Mouse (Mus musculus) midbrain, embryonic 15.5 days (tissue): ENCODE measurements around the gene Tigar. TPM values are rescaled to one million over a fixed set of nuclear protein-coding genes. Genes with fewer than 3 reads are reported as not detected.
A peak's percentile ranks its signal among the peaks of the same experiment; 100 is the strongest.

Experiments used
- ATAC-seq: fragments of 200-750 bp; cut with Nextera tagmentation; replicated peaks from 2 replicates; pipeline ENCODE4 v1.8.0; 2017; ENCODE audit warnings: moderate TSS enrichment
- H3K27ac ChIP-seq: fragments of 300-500 bp; sonication (generic); 2 replicates; pipeline ENCODE4 v1.5.1; 2015; ENCODE audit warnings: mild to moderate bottlenecking, inconsistent platforms
- H3K27me3 ChIP-seq: fragments of 300-500 bp; sonication (generic); replicated peaks from 2 replicates; pipeline ENCODE4 v1.6.1; 2015; ENCODE audit warnings: inconsistent platforms
- H3K36me3 ChIP-seq: fragments of 300-500 bp; sonication (generic); replicated peaks from 2 replicates; pipeline ENCODE4 v1.6.1; 2015; ENCODE audit warnings: inconsistent platforms
- H3K4me1 ChIP-seq: fragments of 300-500 bp; sonication (generic); 2 replicates; pipeline ENCODE4 v1.6.1; 2015; ENCODE audit warnings: inconsistent platforms
- H3K4me2 ChIP-seq: fragments of 300-500 bp; sonication (generic); 2 replicates; pipeline ENCODE4 v1.6.1; 2015; ENCODE audit warnings: inconsistent platforms, mild to moderate bottlenecking, moderate library complexity
- H3K4me3 ChIP-seq: fragments of 300-500 bp; sonication (generic); 2 replicates; pipeline ENCODE4 v1.5.1; 2015; ENCODE audit warnings: mild to moderate bottlenecking, inconsistent platforms
- H3K9ac ChIP-seq: fragments of 300-500 bp; sonication (generic); 2 replicates; pipeline ENCODE4 v1.6.1; 2015; ENCODE audit warnings: mild to moderate bottlenecking, inconsistent platforms
- H3K9me3 ChIP-seq: fragments of 300-500 bp; sonication (generic); 2 replicates; pipeline ENCODE4 v1.6.1; 2016; ENCODE audit warnings: inconsistent platforms
- WGBS: fragments of 180-500 bp; shearing (Covaris S2); methylation state at CpG from one replicate; pipeline ENCODE4 v1.1.7; 2015; ENCODE audit warnings: mixed read lengths; 5-methylcytosine and 5-hydroxymethylcytosine counted together
- polyA plus RNA-seq: library from polyadenylated mRNA; unstranded; fragments of >200 nt; fragmentation: Nextera tagmentation; extraction: Ambion mirVana; gene quantifications from 2 replicates; pipeline ENCODE4 v1.2.1, GENCODE M21; 2015

Gene Tigar
- polyA plus RNA-seq, result 6.5 and 7.1 TPM in 2 replicates

- peak; percentile 100 for ATAC-seq
- H3K27ac ChIP-seq, result peak within 1 kb of the TSS; percentile 53
These were observed at the start of gene Tigar for GRCm38 (mm10) chr6:127109402-127109930. Gene Tigar (minus strand): TSS chr6:127109557.

GRCm38 (mm10) chr6:127157321-127157720 is 48.0 kb upstream of the Tigar start:
- Histone ChIP-seq H3K4me3 (no peak overlapping the region), H3K27me3 (peaks cover 38% of the 10 kb centered on the region), H3K4me2 (no peak overlapping the region)

More at GRCm38 (mm10) chr6:127109402-127109930, at the start of gene Tigar:
- H3K9me3 ChIP-seq, result no peaks in the 10 kb centered on the region
- under 1% methylated on average over 37 of the region's 37 CpGs for WGBS
- peak within 1 kb of the TSS; percentile 72 for H3K4me2 ChIP-seq
- no peaks in the 10 kb centered on the region for H3K36me3 ChIP-seq
- peak within 1 kb of the TSS; percentile 58 for H3K4me3 ChIP-seq
- H3K27me3 ChIP-seq, result no peaks in the 10 kb centered on the region
- peaks cover 19% of the 10 kb centered on the region for H3K4me1 ChIP-seq
- peak within 1 kb of the TSS; percentile 47 for H3K9ac ChIP-seq

GRCm38 (mm10) chr6:127155468-127155867 is 46.1 kb upstream of the Tigar start:
- H3K36me3 ChIP-seq, result no peaks in the 10 kb centered on the region
- H3K9me3 ChIP-seq, result no peaks in the 10 kb centered on the region
- under 1% methylated on average over 15 of the region's 15 CpGs for WGBS
- no peak overlapping the region for H3K27ac ChIP-seq
- no peak overlapping the region for H3K9ac ChIP-seq
- peaks cover 42% of the 10 kb centered on the region for H3K27me3 ChIP-seq
- no peak for ATAC-seq
- H3K4me1 ChIP-seq, result peaks cover 51% of the 10 kb centered on the region
- H3K4me3 ChIP-seq, result peak overlapping the region; percentile 31
- H3K4me2 ChIP-seq, result peak overlapping the region; percentile 74

More at GRCm38 (mm10) chr6:127157321-127157720, 48.0 kb upstream of the Tigar start:
- no peaks in the 10 kb centered on the region for H3K9me3 ChIP-seq
- no peak overlapping the region for H3K9ac ChIP-seq
- H3K4me1 ChIP-seq, result peaks cover 33% of the 10 kb centered on the region
- no peak for ATAC-seq
- H3K36me3 ChIP-seq, result no peaks in the 10 kb centered on the region
- 46% methylated on average over 1 of the region's 1 CpGs for WGBS
- no peak overlapping the region for H3K27ac ChIP-seq

- Histone ChIP-seq H3K27me3 (peaks cover 42% of the 10 kb centered on the region), H3K4me1 (peaks cover 58% of the 10 kb centered on the region), H3K27ac (no peak overlapping the region), H3K9me3 (no peaks in the 10 kb centered on the region), H3K4me2 (peak overlapping the region; percentile 74), H3K9ac (no peak overlapping the region), H3K36me3 (no peaks in the 10 kb centered on the region), H3K4me3 (peak overlapping the region; percentile 31)
- no peak for ATAC-seq
- WGBS, result under 1% methylated on average over 34 of the region's 34 CpGs
These were observed 45.4 kb upstream of the Tigar start for GRCm38 (mm10) chr6:127154708-127155268.

GRCm38 (mm10) chr6:127153972-127154707 is 44.8 kb upstream of the Tigar start:
- Histone ChIP-seq H3K27me3 (peaks cover 42% of the 10 kb centered on the region), H3K4me2 (peak overlapping the region; percentile 74), H3K4me3 (peak overlapping the region; percentile 48), H3K27ac (no peak overlapping the region), H3K9me3 (no peaks in the 10 kb centered on the region), H3K36me3 (no peaks in the 10 kb centered on the region), H3K9ac (no peak overlapping the region), H3K4me1 (peaks cover 65% of the 10 kb centered on the region)
- WGBS, result 1% methylated on average over 30 of the region's 30 CpGs
- ATAC-seq, result no peak

- Histone ChIP-seq H3K27ac (no peak overlapping the region), H3K4me2 (peak overlapping the region; percentile 74), H3K36me3 (no peaks in the 10 kb centered on the region), H3K9me3 (no peaks in the 10 kb centered on the region), H3K27me3 (peaks cover 47% of the 10 kb centered on the region), H3K4me1 (peaks cover 73% of the 10 kb centered on the region), H3K4me3 (peak overlapping the region; percentile 48), H3K9ac (no peak overlapping the region)
- WGBS, result under 1% methylated on average over 28 of the region's 28 CpGs
- no peak for ATAC-seq
These were observed 44.0 kb upstream of the Tigar start for GRCm38 (mm10) chr6:127153296-127153800.

GRCm38 (mm10) chr6:127152106-127152951 is 43.0 kb upstream of the Tigar start, which contains the start of gene Ccnd2:
Gene Ccnd2 (minus strand): TSS chr6:127152193.
- Histone ChIP-seq H3K4me3 (peak within 1 kb of the TSS; percentile 48), H3K4me1 (peaks cover 73% of the 10 kb centered on the region), H3K27me3 (peaks cover 44% of the 10 kb centered on the region), H3K9ac (peak within 1 kb of the TSS; percentile 15), H3K27ac (peak within 1 kb of the TSS; percentile 52), H3K9me3 (no peaks in the 10 kb centered on the region), H3K36me3 (no peaks in the 10 kb centered on the region), H3K4me2 (peak within 1 kb of the TSS; percentile 74)
- WGBS, result under 1% methylated on average over 39 of the region's 40 CpGs
- ATAC-seq, result peak; percentile 41

GRCm38 (mm10) chr6:127151565-127152105 is 42.3 kb upstream of the Tigar start:
- WGBS, result under 1% methylated on average over 29 of the region's 29 CpGs
- Histone ChIP-seq H3K36me3 (no peaks in the 10 kb centered on the region), H3K9me3 (no peaks in the 10 kb centered on the region), H3K4me2 (peak overlapping the region; percentile 74), H3K4me3 (peak overlapping the region; percentile 48), H3K27me3 (peaks cover 41% of the 10 kb centered on the region), H3K9ac (peak overlapping the region; percentile 15), H3K4me1 (peaks cover 73% of the 10 kb centered on the region), H3K27ac (peak overlapping the region; percentile 52)
- peak; percentile 12 for ATAC-seq

- Histone ChIP-seq H3K4me2 (peak overlapping the region; percentile 74), H3K4me3 (peak overlapping the region; percentile 48), H3K9me3 (no peaks in the 10 kb centered on the region), H3K36me3 (no peaks in the 10 kb centered on the region), H3K27me3 (peaks cover 39% of the 10 kb centered on the region), H3K4me1 (peaks cover 73% of the 10 kb centered on the region), H3K27ac (peak overlapping the region; percentile 52; the same call in 1 of the 2 replicates), H3K9ac (peak overlapping the region; percentile 53)
- peak; percentile 28; the same call in 1 of the 2 replicates for ATAC-seq
- under 1% methylated on average over 33 of the region's 34 CpGs for WGBS
These were observed 41.6 kb upstream of the Tigar start for GRCm38 (mm10) chr6:127150663-127151564.

- no peak for ATAC-seq
- Histone ChIP-seq H3K27me3 (peaks cover 31% of the 10 kb centered on the region), H3K9ac (peak overlapping the region; percentile 53), H3K4me1 (peaks cover 68% of the 10 kb centered on the region), H3K4me3 (peak overlapping the region; percentile 48), H3K36me3 (no peaks in the 10 kb centered on the region), H3K27ac (no peak overlapping the region), H3K4me2 (peak overlapping the region; percentile 74), H3K9me3 (no peaks in the 10 kb centered on the region)
- under 1% methylated on average over 38 of the region's 38 CpGs for WGBS
These were observed 40.7 kb upstream of the Tigar start for GRCm38 (mm10) chr6:127149944-127150662.
